Mouse (Mus musculus) layer of hippocampus, adult 8-10 months (tissue): ENCODE measurements at regions not wholly inside any gene's neighbourhood (a gene's known extent, or its start where the extent isn't known, plus 50 kb on each side); places are given as distances from the start of the nearest gene placed in this dataset.

ENCODE experiments used
- DNase-seq, 2 experiments: peaks; one replicate each; pipeline ENCODE4 v3.0.0; 2022; ENCODE audit warnings: low spot score in 2 of 2

DNA sequence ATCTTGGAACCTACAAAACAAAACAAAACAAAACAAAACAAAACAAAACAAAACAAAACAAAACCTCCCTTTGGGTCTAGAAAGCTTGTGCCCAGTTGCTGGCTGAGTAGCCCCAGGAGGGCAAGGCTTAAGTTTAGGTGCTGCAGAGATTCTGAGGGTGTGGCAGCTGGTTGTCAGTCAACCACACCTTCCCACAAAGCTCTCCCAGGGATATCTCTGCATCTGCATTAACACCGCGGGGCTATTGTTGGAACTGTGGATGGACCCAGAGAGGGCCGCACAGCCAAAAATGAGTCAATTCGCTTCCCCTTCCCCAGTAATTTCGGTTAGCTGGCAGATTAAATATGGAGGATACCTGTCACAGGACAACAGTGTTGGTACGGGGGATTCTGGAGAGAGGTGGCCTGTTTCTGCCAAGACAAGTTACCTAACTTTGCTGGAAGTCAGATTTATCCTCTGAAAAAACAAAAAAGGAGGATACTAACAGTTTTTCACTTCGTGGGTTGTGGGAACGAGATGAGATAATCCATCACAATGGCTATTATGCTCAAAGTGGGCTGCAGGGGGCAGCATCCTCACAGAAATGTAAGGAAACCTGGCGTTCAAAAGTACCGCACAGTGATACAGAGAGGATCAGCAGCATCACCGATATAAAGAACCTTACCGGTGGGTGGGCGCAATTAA lies 96.7 kb downstream of the 1500009L16Rik start:
- DNase-seq = peak; percentile 73 to 89

DNA sequence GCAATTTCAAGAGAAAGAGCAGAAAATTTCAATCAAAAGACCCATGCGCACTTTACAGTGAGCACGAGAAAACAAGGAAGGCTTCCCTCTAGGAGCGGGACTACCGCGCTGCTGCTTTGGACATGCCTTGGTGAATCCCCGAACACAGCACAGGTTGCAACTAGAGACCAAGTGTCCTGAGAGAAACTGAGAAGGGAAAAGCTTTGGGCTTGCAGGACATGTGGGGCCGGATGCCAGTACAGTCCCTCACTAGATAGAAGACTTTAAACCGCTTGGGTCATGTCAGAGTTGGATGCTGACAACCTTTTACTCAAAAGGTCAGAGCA lies 97.2 kb downstream of the 1500009L16Rik start:
- no peak for DNase-seq

DNA sequence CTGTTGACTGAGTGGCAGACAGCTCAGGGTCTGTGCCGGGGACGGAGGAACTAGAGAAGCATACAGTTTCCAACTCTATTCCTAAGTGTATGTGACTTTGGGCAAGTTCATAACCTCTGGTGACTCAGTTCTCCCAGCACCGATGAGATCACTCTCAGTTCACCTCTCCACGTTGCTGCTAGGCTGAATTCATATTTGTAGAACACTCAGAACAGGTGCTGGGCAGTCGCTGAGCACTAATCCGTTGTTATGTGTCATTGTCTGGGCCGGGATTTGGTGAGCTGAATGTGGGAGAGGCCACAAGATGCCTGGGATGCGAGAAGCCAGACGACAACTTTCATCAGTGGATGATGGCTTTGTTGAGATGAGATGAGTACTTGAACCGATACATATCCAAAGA lies 98.4 kb downstream of the 1500009L16Rik start:
- DNase-seq = no peak

DNA sequence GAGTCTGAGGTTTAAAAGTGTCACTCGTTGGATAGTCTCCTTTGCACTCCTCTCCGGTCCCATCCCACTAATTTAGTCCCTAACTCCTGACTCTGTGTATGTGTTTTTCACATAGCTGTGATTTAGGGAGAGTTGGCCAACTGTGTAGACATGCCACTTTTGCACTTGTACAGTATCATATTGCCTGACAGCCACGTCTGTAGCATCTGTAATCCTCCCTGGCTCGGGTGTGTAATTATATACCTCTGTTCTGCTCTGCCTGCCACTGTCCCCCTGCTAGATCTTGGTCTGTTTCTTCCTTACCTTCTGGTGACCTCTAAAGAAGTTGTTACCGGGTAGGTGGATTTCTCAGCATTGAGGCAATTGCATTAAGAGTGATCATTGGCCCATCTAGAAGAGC lies 103.4 kb downstream of the 1500009L16Rik start:
- DNase-seq = no peak

DNA sequence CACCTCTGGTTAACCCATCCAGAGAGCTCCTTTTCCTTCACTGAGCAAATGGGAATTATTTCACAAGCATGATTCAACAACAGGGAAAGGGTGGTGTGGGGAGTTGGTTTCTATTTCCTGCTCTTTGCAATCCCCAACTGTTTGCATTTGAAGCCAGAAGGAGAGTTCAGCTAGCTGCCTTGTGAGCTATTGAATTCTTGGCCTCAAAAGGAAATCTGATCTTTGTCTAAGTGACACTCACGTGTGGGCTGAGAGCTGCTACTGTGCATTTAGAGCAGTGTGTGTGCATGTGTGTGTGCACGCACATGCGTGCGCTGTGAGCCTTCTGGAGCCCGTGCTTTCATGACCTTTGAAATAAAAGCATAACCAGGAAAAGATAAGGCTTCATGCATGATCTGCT lies 113.7 kb downstream of the 1500009L16Rik start:
- no peak for DNase-seq

DNA sequence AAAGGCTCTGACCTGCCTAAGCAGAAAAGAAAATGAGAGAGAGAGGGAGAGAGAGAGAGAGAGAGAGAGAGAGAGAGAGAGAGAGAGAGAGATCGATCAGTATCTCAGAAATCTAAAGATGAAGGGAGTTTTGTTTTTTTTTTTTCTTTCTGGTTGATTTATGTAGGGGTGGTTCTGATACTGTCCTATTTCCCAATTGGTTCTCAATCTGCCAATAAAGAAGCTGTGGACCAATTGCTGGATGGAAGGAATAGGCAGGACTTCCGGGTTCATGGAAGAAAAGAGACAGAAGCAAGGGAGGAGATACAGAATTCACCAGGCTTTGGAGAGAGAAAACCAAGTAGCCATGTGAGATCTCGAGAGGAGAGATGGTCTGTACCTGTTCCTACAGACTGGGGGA lies 117.6 kb downstream of the 1500009L16Rik start:
- no peak for DNase-seq

DNA sequence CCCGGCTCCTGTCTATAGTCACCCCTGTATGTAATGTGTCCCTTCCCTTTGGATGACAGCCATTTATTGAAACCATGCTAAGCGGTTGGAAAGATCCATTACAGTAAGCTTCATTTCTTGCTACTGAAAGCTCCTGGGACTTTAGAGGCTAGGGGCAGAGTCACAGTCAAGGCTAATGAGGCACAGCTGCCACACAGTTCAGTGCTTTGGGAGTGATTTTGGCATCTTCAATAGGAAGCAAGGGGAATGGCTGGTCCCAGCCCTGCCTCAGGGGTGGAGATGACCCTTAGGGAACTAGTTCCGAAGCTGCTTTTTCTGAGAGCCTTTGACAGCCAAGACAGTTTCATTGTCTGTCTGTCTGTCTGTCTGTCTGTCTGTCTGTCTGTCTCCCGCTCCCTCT lies 128.2 kb downstream of the 1500009L16Rik start:
- no peak for DNase-seq

DNA sequence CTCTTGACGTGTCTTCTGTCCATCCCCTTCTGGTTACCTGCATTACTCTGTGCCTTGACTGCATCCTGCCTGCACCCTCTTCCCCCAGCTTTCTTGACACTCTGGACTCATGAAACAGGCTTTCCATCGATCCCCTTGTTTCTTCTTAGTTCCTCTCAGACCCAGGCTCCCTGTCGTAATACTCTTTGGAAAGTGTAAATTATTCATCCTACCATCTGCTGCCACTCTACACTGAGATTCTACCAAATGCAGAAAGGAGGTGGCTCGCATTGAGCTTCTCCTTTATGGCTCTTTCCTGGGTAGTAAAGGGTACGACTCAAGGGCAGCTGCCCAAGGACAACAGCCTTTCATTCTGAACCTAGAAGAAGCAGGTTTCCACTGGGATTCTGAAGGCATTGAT lies 129.5 kb downstream of the 1500009L16Rik start:
- DNase-seq = no peak

DNA sequence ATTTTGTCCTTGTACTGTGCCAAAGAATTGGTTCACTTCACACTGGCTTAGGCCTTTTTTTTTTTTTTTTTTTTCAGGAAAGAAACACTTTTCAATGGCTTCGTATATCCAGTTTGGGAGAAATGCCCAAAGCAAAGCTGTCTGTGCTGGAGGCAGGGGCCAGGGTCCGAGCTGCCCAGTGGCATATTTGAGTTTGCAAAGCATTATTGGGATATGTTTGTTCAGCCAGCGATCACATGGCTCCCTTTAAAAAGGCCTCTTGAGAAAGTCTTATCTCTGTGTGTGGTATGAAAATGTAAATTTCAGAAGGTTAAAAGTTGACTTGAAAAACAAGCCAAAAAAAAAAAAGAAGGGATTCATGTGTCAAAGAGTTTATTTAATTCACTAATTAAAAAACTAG lies 130.1 kb downstream of the 1500009L16Rik start:
- no peak for DNase-seq

DNA sequence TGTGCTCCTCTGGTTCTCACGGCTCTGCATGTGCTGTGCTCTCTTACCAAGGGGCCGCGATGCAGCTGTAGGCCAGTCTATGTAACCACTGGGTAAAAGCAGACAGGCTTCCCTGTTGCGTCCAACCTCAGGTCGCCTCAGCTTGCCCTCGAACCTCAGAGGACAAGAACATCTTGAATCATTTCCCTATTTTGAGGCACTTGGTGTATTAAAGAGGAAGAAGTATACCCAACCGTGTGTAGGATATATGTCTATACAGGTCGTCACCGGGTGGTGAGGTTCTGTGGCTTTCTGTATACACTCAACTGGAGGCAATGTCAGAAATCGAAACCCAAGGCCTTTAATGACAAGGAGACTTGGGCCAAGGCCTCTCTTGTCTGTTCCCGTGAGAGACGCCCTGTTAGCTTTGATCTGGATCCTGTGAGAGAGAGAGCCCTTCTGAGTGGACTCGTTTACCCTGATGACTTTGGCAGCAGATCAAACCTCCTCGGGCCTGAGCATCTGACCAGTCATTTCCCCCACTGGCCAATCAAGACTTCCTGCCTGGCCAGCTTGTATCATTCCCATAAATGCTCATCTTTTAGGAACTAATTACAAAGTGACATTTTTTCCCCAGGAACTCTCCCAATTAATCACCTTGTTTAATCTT lies 135.3 kb downstream of the 1500009L16Rik start:
- DNase-seq = no peak

DNA sequence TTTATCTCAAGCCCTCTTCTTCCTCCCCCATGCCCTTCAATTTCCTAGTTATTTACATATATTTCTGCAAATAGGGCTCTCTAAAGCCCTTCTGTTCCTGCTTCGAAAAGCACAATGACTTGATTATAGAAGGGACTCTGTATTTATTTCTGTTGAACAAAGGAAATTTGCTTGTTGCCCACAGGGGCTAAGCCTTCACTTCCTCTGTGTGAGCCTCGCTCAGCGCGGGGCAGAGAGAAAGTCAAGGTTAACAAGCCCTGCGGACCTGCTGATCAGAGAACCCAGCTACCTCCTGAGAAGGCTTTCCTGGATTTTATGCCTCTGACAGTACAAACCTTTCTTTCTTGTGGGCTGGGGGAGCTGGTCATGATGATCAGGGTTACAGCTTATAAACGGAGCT lies 136.0 kb downstream of the 1500009L16Rik start:
- no peak for DNase-seq

DNA sequence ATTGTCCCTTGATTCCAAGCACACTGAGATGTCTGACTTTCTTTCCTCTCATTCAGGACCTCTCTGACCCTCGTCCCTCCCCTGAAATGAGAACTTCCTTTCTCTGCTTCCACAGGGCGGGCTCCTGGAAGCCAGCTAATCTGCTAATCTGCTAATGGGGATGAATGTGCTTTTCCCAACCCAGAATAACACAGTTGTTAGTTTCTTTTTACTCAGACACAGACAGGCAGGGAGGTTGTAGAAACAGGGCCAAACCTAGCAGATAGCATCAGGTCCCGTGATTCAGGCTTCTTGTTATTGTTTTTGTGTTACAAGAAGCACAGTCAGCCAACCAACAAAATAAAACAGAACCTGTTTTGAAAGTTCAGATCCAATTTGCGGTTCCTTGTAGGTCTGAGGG lies 137.0 kb downstream of the 1500009L16Rik start:
- DNase-seq = no peak

DNA sequence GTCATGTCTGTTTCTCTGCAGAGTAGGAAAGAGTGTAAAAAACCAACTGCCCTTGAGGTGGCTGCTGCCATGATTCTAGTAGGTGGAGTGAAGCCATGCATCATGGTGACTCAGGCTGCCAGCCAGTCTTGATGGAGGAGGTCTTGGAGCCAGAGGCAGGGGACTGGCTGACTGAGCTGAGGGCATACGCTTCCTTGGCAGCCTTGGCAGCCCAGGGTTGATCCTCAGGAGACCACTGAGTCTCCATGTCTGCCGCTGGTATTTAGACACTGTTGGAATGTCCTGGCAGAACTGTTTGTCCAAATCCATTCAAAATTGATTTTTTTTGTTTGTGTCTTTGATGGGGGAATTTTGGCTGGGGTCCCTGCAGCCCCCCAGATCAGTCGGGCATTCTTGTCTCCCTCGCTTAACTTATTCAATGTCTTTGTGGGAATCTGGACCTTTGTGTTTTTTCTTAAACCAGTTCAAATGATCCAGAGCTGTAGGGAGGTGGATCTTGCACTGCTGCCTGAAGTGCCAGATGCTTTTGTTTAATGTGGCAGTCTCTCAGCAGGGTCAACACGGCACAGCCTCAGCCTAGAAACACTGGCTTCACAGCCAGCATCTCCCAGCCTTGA lies 139.0 kb downstream of the 1500009L16Rik start:
- no peak for DNase-seq

DNA sequence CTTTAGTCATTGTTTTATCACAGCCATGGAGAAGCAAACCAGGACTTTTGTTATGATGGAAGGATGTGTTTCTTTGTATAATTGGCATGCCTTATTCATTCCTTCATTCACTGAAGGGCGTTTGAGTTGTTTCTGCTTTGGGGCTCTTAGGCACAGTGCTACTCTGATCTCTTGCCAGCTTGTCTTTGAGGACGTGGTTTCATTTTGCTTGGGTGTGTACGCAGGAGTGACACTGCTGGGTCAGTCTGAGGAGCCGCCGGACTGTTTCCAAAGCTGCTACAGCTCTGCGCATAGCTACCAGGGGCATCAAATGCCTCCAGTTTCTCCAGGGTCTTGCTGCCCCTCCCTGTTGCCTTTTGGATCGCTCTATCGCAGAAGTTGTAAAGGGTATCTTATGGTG lies 141.9 kb downstream of the 1500009L16Rik start:
- no peak for DNase-seq

DNA sequence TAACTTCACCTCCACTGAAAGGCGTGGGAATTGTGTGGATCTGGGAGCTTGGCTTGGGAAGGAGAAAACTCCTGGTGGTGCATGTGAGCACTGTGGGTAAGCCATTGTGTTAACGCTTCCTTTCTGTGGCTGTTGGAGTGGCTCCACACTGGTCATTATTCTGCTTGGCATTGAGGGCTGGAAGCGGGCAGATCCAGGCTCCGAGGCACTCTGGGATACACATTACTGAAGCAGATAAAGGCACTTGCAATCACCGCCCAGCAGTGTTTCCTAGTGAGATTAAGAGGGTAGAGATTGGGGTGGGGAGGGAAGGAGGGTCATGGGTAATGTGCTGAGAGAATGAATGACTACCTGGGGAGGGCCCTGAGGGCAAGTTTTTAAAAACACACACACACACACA lies 143.3 kb downstream of the 1500009L16Rik start:
- DNase-seq = no peak

DNA sequence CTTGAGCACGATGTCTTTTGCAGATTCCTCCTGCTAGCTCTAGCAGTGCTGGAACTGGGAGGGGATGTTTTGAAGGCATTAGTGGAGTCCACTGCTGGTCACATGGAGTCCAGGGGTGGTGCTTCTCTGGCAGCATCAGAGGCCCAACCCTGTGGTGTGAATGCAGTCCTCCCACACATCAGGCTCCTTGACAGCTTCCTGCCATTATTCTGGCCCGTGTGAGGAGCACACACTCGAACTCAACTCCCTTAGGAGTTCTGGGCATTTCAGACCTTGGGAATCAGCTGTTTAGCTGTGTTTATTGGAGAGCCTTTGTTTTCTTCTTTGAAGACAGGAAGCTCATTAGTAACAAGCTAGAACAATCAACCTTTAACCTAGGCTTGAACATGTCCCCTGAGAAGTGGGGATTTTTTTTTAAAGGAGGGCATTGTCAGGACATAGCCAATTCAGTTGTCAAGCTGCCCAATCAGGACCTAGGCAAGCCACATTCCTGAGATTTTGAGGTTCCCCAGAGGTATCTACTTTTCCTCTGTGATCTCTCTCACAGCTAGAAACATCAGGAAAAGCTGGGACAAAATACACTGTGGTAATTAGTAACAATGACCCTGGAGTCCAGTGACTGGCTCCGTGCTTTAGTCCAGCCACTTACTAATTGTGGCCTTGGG lies 149.2 kb downstream of the 1500009L16Rik start:
- DNase-seq = no peak

DNA sequence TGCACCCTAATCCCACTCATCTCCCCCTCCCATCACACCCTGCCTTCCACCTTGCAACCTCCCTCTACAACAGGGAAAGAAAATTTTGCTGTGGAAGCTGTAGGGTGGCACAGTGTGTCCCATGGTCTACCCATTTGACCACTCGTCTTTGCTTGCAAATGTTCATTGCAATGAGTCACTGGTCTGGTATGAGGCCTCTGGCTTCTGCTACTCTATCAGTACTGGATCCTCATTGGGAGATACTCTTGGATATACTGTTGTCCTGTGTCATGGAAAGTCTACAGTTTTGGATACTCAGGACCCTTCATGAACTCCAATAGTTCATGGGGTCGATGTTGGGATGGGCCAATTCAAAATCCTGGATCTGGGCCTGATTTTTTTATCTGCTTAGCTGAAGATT lies 156.1 kb downstream of the 1500009L16Rik start:
- DNase-seq = no peak

DNA sequence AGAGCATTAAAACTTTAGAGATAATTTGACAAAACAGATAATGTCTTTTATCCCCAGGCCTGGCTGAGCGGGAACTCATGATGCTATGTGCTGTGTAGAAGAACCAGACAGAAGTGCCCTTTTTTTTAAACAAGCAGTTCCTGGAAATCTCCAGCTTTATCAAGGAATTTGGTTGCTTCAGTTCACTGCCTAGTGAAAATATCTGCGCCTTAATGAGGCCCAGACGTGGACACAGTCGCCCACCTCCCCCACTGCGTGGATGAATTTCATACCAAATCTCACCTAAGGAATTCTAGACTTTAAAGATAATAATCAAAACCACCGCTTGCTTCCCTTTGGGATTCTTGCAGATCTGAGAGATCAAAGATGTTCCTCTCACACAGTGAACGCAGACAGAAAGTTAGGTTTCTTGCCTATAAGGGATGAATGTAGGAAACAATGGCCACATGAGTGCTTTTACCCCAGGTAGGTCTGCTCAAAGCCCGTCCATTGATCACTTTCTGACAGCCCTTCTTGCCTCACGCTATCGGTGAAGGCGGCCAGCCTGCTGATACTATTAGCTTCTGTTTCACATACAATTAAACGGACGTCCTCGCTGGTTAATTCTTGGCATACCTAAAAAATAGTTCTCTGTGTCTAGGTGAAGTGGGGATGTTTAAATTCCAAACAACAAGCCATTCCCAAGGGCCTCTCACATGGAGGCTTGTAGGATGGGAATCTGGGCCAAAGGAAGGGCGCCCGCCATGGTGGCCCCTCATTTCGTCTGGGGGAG lies 159.6 kb downstream of the 1500009L16Rik start:
- no peak for DNase-seq

DNA sequence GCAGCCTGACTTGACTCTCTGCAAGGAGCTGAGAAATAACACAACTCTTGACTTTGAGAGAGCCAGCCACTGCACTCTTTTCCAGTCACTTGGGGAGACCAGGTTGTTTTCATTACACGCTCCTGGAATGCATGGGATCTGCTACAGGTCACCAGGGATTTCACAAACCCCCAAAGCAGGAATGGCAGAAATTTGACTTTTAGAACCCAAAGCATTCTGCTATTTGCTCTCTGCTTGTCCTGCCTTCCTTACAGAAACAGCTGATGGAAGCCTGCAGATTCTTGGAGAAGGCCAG lies 160.2 kb downstream of the 1500009L16Rik start:
- no peak for DNase-seq

DNA sequence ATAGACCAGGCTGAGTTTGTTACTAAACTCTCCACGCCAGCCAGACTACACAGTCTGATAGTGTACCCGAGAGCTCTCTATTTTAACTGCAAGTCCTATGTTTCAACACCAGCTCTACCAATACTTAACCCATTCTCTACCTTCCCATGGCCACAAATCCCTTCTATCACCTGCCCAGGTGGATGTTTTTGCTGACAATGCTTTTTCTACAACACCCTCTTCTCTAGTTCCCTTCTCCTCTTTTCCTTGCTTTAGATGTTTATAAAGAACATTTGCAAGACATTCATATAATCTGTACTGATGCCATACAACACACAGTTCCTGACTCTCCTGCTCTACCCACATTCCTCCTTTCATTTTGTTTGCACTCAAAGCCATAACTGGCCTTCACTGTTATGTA lies 161.9 kb downstream of the 1500009L16Rik start:
- no peak for DNase-seq

DNA sequence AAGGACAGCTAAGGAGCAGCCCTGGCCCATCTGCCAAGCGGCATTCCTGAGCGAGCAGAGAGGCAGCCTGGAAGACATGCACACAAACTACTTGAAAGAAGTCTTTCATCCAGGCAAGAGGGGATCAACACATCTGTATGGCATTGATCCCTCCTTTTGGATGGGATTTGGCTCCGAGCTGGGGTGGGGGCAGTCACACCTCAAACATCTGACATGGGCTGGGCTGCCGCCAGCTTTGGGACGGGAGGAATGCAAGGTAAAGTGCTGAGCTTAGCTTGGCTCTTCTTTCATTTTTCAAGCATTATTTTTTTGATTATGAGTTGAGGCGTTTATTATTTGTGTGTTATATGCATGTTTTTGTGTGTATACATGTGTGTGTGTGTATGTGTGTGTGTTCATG lies 165.9 kb downstream of the 1500009L16Rik start:
- no peak for DNase-seq

DNA sequence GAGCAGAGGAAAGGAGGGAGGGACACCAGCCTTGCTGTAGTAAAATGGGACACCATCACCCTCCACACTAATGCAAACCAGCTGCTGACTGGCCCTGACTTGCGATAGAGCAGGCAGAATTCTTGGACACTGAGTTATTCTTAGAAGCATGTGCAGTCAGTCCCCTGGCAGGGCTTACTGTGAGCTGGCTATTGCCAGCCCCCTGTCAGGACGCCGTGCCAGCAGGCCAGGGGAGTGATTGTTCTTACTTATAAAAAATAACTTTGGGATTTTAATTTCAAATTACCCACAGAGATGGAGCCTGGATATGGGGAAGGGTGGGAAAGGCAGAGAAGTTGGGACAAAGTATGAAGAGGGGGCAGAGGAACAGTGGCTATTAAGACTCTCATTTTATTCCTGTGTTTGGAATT lies 173.1 kb downstream of the 1500009L16Rik start:
- DNase-seq = no peak
